Mouse (Mus musculus) spleen, adult 18-20 months (tissue): ENCODE measurements around the gene Nup93.
A peak's percentile ranks its signal among the peaks of the same experiment; 100 is the strongest.

Experiments used
- DNase-seq, 2 experiments: peaks; one replicate each; pipeline ENCODE4 v3.0.0; 2022; ENCODE audit warnings: mixed read lengths in 2 of 2

Nup93 gene

GRCm38 (mm10) chr8:94365410-94365981 is 151.1 kb downstream of the Nup93 start:
- peak; percentile 75 to 81 for DNase-seq
